Mouse (Mus musculus) gastrocnemius, postnatal 14 days (tissue): ENCODE data around the gene Tsacc. TPM values are rescaled to one million over a fixed set of nuclear protein-coding genes. Genes with fewer than 3 reads are reported as not detected.
A peak's percentile ranks its signal among the peaks of the same experiment; 100 is the strongest.

ENCODE experiments used
- DNase-seq: peaks from one replicate; pipeline ENCODE4 v3.0.0; 2021; ENCODE audit warnings: mixed read lengths
- intact Hi-C: fragments of 180-260 bp; cut with DNase I; formaldehyde crosslinking; loops from one replicate; pipeline ENCODE4 v1.15.1; 2025; ENCODE audit warnings: low total_unique reads
- total RNA-seq, 2 experiments: library from RNA; stranded (reverse); gene quantifications; 2 replicates each; pipeline ENCODE4 v1.2.3; 2021

Tsacc gene
- total RNA-seq, 2 experiments from 2014 or later: 5.8 to 8.5 TPM

- intact Hi-C loops: loop anchor here (2.0 to 10.0 kb wide), 2 partner anchors 53 to 229 kb away; no protein-coding TSS in a partner anchor
- DNase-seq: no peak
These were observed 52.7 kb downstream of the Tsacc start for GRCm38 (mm10) chr3:88244071-88244470.

- DNase-seq: peak; percentile 62
- intact Hi-C loops: loop anchor here (10.0 kb wide), 1 partner anchor 228 kb away; no protein-coding TSS in a partner anchor
These were observed 54.3 kb downstream of the Tsacc start for GRCm38 (mm10) chr3:88242531-88242930.

GRCm38 (mm10) chr3:88241045-88241786, 55.6 kb downstream of the Tsacc start:
- no peak for DNase-seq

GRCm38 (mm10) chr3:88239446-88239845, 57.4 kb downstream of the Tsacc start:
- no peak for DNase-seq
- intact Hi-C loops: no loop called here

More at GRCm38 (mm10) chr3:88241045-88241786, 55.6 kb downstream of the Tsacc start:
- intact Hi-C loops: loop anchor here (2.0 to 10.0 kb wide), 2 partner anchors 44 to 226 kb away; no protein-coding TSS in a partner anchor

- no peak for DNase-seq
- intact Hi-C loops: no loop called here
These were observed 57.9 kb downstream of the Tsacc start for GRCm38 (mm10) chr3:88238866-88239391.

DNA sequence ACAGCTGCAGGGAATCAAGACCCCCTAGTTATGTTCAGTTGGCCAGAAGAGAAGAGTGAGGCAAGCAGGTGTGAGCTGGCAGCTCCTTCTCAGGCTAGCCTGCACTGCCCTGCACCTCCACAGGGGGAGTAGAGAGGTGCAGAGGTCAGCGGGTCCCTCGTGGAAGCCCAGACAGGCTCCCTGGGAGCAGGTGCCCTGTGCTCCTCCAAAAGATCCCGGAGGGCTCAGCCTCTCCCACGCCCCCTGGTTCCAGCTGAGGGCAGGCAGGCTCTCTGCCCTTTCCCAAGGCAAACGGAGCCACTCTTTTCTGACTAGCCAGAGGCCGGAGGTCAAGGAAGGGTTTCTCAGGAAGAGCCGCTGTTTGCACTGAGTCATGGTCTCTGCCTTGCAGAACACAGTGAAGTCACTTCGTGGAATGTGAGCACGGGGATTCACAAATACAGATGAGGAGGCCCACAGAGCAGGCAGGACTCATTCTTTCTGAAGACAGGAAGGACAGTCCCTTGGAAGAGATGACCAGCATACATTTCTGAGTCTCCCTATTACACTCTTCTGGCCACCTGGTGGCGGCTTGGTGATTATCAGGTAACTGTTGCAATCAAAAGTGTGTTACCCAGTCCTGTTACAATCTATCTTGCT, 59.1 kb downstream of the Tsacc start:
- no peak for DNase-seq
- intact Hi-C loops: no loop called here

DNA sequence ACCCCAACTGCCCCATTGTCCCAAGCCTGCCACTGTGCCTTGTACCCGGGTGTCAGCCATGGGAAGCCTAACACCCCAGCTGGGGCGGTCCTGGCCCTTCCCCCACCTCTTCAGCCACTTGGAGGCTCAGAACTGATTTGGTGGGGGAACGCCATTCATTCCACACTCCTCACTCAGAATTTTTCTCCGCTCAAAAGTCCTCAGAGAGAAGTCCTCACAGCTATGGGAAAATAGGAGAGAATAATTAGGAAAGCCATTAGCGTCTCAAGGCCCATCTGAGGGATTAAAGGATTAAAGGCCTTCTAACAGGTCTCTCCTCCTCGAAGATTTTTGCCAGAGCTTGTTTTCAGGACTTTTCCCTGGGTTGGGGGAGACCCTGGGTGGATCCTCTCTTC, 59.6 kb downstream of the Tsacc start:
- no peak for DNase-seq
- intact Hi-C loops: no loop called here

- intact Hi-C loops: no loop called here
- no peak for DNase-seq
These were observed 61.2 kb downstream of the Tsacc start for GRCm38 (mm10) chr3:88235616-88236015.

- intact Hi-C loops: no loop called here
- DNase-seq: no peak
These were observed 61.6 kb downstream of the Tsacc start for GRCm38 (mm10) chr3:88235216-88235615.

DNA sequence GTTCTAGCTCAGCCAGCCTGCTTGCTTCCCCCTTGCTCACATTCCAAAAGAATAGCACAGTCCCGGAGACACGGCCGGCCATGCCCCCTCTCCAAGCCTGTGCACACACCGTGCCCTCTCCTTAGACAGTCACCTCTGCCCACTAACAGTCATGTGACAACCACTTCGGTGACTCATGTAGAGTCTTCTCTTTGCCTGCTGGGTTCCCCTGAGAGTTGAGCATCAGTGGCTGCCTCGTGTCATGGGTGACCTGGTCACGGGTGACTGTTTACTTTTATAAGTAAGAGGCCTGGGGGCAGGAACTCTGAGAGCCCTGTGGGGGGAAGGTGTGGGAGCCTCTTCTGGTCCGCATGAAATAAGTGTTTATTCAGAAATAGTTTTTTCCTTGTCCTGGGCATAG, 62.8 kb downstream of the Tsacc start:
- intact Hi-C loops: loop anchor here (5.0 kb wide), 1 partner anchor 142 kb away; no protein-coding TSS in a partner anchor
- DNase-seq: no peak

- intact Hi-C loops: loop anchor here (5.0 kb wide), 1 partner anchor 141 kb away; no protein-coding TSS in a partner anchor
- DNase-seq: no peak
These were observed 63.7 kb downstream of the Tsacc start for GRCm38 (mm10) chr3:88232851-88233649.

Other genes with a start within 250 kb of the Tsacc start
- 10 to 100 TPM; 47.1 to 47.4 TPM for gene Naxe, start 238.5 kb downstream of the Tsacc start, total RNA-seq
- not detected for gene Ttc24, start 218.7 kb downstream of the Tsacc start, total RNA-seq
- gene Iqgap3, start 215.0 kb downstream of the Tsacc start, total RNA-seq: 1 to 10 TPM; 2.5 to 2.7 TPM
- gene Mef2d, start 154.6 kb downstream of the Tsacc start, total RNA-seq: 100 to 1,000 TPM; 136 to 137 TPM
- not detected for gene Rhbg, start 42.3 kb downstream of the Tsacc start, total RNA-seq
- under 1 TPM; 0.35 to 0.44 TPM for gene Gm38392, start 9.8 kb downstream of the Tsacc start, total RNA-seq
- 100 to 1,000 TPM; 132 to 151 TPM for gene Cct3, start 117 bp upstream of the Tsacc start, total RNA-seq
- gene Glmp, start 28.0 kb upstream of the Tsacc start, total RNA-seq: 10 to 100 TPM; 50.4 to 52.3 TPM
- gene Tmem79, start 39.1 kb upstream of the Tsacc start, total RNA-seq: 1 to 10 TPM; 1.8 to 2.1 TPM
- 10 to 100 TPM; 29.2 to 32.4 TPM for gene Smg5, start 39.3 kb upstream of the Tsacc start, total RNA-seq
- 1 to 10 TPM in 1 of 2 experiments, under 1 TPM in 1; 0.22 to 1.5 TPM for gene Paqr6, start 67.6 kb upstream of the Tsacc start, total RNA-seq
- not detected for gene Bglap3, start 75.7 kb upstream of the Tsacc start, total RNA-seq
- not detected for gene Bglap2, start 81.7 kb upstream of the Tsacc start, total RNA-seq
- gene Bglap, start 87.5 kb upstream of the Tsacc start, total RNA-seq: not detected
- gene Pmf1, start 113.3 kb upstream of the Tsacc start, total RNA-seq: 10 to 100 TPM; 30.1 to 31.9 TPM
- 10 to 100 TPM; 11.4 to 11.9 TPM for gene Slc25a44, start 128.1 kb upstream of the Tsacc start, total RNA-seq
- gene Sema4a, start 164.2 kb upstream of the Tsacc start, total RNA-seq: 1 to 10 TPM; 2.1 to 2.2 TPM
- gene Lmna, start 213.0 kb upstream of the Tsacc start, total RNA-seq: 100 to 1,000 TPM; 125 to 161 TPM
- gene Mex3a, start 235.4 kb upstream of the Tsacc start, total RNA-seq: 1 to 10 TPM in 1 of 2 experiments, under 1 TPM in 1; 0.64 to 1.6 TPM